In the genomic region with DNA sequence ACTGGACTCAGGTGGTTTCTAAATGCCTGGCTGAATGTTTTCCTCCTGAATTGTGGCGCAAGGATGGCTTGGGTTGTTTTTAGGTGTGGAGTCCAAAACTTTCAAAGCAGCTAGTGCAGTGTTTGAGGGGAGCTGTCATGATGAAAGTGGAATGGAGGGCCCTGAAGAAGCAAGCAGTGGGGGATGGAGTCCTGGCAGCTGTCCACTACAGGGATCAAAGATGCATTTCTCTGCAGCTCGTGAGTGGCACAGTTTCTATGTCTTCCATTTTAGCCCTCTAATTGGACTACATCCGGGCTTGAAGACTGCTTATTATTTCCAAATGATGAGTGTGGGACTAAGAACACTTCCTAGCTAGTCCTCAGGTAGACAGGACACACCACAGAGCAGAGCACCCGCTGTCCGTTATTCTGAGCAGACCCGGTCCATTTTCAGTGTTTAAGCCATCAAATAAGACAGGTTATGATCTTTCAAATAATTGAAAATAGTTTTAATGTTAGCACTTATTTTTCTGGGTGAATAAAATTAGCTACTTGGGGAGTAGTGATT, we compare ENCODE assay signal across 17 mouse cellular contexts. TPM values are rescaled to one million over a fixed set of nuclear protein-coding genes. Genes with fewer than 3 reads are reported as not detected.
"Had no signal": no experiment of that assay in that cellular context is flagged by ENCODE, and none has a peak within 500 bp of the region (broad histone marks: within the 10 kb centered on the region; RNA-seq: fewer than 3 reads in every experiment).

No protein-coding gene starts in this region.

RNA-seq across cellular contexts. Expression of a gene that starts 32.4 kb away (rescaled TPM):
- polyA plus RNA-seq: cerebellum, adult 2 months; embryonic facial prominence, embryonic 10.5 days; embryonic facial prominence, embryonic 11.5 days; embryonic facial prominence, embryonic 12.5 days; embryonic facial prominence, embryonic 13.5 days; embryonic facial prominence, embryonic 14.5 days; erythroblast, embryonic 14.5 days; forebrain, embryonic 10.5 days; forebrain, embryonic 11.5 days; forebrain, embryonic 12.5 days; frontal cortex, adult 2 months; gonadal fat pad, adult 2 months; heart, adult 2 months had no signal

RNA-seq across cellular contexts. Expression of a gene that starts 35.7 kb away (rescaled TPM):
- polyA plus RNA-seq: erythroblast, embryonic 14.5 days; heart, adult 2 months had no signal

RNA-seq across cellular contexts. Expression of a gene that starts 44.6 kb away (rescaled TPM):
- polyA plus RNA-seq: cerebellum, adult 2 months; cortical plate, adult 2 months; embryonic facial prominence, embryonic 10.5 days; embryonic facial prominence, embryonic 11.5 days; embryonic facial prominence, embryonic 12.5 days; embryonic facial prominence, embryonic 13.5 days; embryonic facial prominence, embryonic 14.5 days; embryonic facial prominence, embryonic 15.5 days; erythroblast, embryonic 14.5 days; forebrain, embryonic 10.5 days; forebrain, embryonic 11.5 days; forebrain, embryonic 12.5 days; forebrain, embryonic 16.5 days; forebrain, postnatal 0 days; frontal cortex, adult 2 months; gonadal fat pad, adult 2 months; heart, adult 2 months had no signal
